Mouse (Mus musculus) regulatory T cell (primary cell): ENCODE results near the gene Dock8.

Experiments
- in situ Hi-C: fragments of 300-600 bp; cut with MboI, MseI; formaldehyde crosslinking; loops from one replicate; pipeline ENCODE4 v1.15.1; 2025; ENCODE audit warnings: high pct_unique_total_duplicates

Dock8 gene

GRCm38 (mm10) chr19:25184076-25184475, 184.7 kb downstream of the Dock8 start:
- in situ Hi-C loops: no loop called here

GRCm38 (mm10) chr19:25186316-25186715, 187.0 kb downstream of the Dock8 start:
- in situ Hi-C loops: no loop called here

DNA sequence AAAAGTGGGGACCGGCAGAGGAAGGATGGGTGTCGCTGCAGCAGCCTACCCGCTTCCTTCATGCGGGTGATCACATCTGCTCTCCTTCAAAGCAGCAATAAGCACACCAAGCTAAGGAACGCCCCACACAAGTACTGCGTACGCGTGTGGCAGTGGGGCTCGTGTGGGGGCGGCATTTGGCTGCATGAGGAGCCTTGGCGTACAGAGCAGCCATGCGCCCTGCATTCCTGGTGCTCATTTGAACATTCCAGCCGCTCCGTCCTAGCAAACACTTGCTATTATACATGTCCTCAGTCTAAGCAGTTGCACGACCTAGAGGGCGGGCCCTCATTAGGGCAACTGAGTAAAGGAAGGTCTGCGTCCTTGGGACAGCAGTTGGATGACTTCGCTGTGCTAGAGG, 188.3 kb downstream of the Dock8 start:
- in situ Hi-C loops: no loop called here

DNA sequence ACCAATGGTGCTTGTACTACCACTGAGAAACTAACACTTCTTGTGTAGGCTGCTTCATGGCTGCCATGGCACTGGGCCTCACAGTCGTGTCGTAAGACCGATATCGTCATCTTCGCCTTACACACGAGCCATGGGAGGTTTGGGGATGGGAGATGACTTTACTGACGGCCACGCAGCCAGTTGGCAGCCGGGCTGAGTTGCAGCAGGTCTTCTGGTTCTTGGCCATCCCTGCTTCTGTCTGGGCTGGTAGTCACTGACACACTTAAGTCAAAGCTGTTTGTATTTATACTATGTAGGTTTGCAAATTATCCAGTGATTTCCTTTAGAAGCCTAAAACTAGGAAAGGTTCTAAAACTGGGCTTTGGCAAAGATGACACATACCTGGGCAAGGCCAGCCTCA, 194.4 kb downstream of the Dock8 start:
- in situ Hi-C loops: no loop called here

GRCm38 (mm10) chr19:25200081-25200860, 200.9 kb downstream of the Dock8 start:
- in situ Hi-C loops: no loop called here

- in situ Hi-C loops: no loop called here
These were observed 203.7 kb downstream of the Dock8 start for GRCm38 (mm10) chr19:25203077-25203476.

GRCm38 (mm10) chr19:25206969-25207368, 207.6 kb downstream of the Dock8 start:
- in situ Hi-C loops: no loop called here

DNA sequence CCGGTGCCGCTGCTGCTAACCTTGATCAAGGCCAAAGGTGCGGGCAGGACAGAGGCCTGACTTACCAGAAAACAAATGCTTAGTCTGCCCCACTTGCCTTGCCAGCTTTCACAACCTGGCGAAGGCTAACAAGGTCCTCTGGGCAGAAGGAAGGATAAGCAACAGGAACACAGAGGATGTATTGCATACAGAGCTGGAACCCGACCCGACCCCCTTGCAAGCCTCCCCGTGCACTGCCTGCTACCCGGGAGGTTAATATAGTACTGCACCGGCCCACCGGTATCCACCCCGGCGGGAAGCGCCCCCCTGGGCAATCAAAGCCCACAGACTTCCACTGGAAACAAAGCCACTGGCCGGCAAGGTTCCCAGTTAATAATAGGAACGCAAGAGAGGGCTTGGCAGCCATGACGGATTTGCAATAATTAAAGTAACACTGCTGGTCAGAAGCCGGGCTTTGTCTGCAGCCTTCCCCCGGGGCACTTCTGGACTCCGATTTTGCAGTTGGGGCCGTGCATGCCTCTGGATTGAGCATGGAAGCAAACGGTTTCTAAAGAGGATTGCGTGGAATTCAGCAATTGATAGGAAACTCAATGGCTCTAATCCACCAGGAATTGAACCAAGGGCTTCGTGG, 208.5 kb downstream of the Dock8 start:
- in situ Hi-C loops: no loop called here

DNA sequence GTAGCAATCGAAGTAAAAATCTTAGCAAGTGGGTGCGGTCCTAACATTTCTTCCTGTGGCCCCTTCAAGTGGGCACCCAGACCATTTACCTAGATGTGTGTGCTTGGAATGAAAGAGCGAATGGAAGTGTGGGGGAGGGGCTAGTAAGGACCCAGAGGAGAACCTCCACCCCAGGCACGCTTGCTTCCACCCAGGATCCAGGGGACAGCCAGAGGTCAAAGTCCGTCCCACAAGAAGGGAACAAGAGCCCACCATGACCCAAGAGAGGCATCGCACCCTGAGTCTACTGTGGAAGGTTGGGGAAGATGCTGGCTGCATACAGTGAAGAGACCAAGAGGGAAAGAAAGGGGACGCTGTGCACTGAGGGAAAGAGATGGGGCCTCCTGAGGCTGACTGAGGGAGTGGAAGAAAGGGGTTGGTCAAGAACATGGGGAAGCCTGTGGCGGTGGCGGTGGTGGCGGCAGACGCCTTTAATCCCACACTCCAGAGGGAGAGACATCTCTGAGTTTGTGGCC, 209.3 kb downstream of the Dock8 start:
- in situ Hi-C loops: no loop called here

DNA sequence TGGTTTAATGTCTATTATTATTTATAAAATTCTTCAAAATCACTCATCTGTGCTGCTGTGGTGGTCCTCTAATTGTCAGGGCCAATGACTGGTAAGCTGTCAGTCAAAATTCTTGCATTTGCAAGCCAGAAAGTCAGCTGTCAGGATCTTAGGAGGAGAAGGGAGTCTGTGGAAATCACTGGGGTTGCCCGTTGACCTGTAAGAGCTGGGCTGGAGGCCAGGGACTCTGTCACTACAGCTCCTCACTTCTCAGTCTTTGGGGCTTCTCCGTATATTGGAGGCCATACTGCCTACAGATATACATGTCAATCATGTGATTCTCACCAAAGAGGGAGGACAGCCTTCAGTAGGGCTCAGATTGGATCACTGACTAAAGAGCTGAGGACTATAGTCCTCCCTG, 221.3 kb downstream of the Dock8 start:
- in situ Hi-C loops: no loop called here

DNA sequence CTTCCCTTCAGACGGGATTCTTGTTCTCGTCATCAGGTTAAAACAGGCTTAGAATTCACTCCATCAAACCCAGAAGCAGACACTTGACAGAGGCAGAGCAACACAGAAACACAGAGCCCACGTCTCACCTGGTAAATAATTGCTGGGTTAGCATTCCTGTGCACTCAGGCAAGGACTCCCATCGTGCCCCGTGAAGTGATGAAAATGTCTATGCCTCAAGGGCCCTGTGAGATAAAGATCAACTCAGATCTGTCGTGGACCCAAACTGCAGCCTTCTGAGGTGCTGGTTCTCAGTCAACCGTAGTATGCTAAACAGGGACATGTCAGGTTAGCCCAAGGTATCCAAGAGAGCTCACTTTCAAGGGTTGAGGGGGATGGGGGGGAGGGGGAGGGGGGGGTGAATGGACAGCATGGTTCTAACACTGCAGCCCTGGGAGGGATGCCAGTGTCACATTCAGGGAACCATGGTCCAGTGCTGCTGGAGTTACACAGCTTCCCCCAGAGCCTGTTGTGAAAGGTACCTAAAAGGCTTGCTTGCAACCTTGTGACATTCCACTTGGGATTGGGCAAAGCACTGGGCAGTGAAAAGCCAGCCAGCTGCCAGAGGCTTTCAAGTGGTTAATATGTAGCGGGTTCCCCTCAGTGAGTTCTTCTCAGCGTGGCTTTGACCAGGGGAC, 222.8 kb downstream of the Dock8 start:
- in situ Hi-C loops: no loop called here

GRCm38 (mm10) chr19:25230058-25230974, 231.0 kb downstream of the Dock8 start:
- in situ Hi-C loops: loop anchor here (25.0 kb wide), 1 partner anchor 1418 kb away; no protein-coding TSS in a partner anchor

- in situ Hi-C loops: loop anchor here (25.0 kb wide), 1 partner anchor 1419 kb away; no protein-coding TSS in a partner anchor
These were observed 231.6 kb downstream of the Dock8 start for GRCm38 (mm10) chr19:25230975-25231334.

DNA sequence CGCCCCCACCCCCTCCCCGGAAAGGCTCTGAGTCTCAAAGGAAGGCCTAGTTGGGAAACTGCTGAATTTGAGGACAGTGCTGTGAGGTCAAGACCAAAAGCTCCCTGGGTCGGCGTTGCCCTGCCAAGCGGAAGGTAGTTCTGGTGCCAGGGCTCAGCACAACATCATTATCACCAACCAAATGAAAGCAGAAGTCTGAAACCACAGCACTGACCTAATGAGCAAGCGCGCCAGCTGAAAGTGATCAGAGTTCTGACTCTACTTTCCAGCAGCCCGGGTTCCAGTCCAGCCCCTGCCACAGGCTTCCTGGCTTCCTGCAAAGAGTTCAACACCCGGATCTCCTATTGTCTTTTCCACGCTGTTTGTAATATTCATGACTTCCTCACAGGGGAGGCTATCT, 232.7 kb downstream of the Dock8 start:
- in situ Hi-C loops: loop anchor here (25.0 kb wide), 1 partner anchor 1420 kb away; no protein-coding TSS in a partner anchor

DNA sequence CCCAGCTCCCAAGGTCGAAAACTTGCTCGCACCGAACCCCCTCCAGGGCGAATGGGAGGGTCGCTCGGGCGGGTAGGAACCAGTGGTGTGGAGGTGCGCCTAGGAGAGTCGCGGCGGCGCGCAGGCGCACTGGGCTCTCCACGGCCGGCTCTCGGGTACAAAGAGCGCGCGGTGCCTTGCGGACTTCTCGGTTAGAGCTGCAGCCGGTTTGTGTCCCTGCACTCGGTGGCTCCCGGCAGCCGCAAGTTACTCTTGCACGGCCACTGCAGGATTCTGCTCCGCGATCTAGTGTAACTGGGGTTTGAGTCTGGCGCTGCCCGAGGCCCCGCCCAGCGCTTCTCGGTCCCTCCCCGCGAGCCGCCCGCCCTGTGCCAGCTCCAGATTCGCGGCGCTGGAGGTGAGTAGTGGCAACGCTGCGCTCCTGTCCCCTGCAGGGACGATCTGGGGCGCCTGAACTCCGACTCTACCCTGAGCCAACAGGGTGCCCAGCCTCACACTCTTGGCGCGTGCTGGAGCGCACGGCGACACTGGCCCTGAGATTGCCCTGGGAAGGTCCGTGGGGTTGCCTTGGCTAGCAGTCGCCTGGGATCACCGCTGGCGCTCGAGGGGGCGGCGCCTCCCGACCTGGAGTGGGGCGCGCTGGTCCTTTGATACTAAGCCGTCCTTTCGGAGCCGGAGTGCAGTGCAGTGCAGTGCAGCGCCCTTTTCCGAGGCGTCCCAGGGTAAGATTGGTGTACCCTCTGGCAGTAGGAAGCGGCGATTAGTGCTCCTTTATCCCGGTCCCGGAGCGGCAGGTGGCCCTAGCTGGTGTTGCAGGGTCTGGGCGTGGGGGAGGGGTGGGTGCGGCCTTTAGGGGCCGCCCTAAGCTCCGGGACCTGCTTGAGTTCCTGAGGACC, 237.5 kb downstream of the Dock8 start, which contains the start of gene Kank1:
Kank1 (plus strand) TSS at position 380 of the 896 bp plus-strand sequence.
- in situ Hi-C loops: loop anchor here (25.0 kb wide), 1 partner anchor 1425 kb away; no protein-coding TSS in a partner anchor

DNA sequence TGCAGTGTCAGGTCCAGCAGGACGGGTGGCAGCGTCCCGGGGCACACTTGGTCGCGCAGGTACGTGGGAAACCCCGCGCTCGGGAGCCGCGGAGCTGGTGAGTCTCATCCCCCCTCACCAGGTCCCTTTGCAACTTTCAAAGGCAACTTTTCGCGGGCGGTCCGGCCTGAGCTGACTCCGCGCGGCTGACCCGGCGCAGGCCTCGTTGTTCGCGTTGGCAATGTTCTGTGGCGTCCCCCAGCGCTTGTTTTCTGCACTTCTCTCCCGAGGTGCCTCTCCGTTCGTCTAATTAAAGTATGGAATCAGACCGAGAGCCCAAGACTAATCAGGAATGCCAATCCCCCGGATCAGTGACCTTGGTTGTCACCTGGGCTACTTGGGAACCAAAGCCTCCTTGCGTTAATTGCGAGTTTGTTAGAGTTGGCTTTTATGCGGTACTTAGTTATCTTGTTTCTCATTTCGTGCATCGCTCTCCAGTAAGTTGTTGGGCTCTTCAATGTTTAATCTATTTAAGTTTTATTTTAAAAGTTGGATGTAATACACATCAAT, 238.2 kb downstream of the Dock8 start:
- in situ Hi-C loops: loop anchor here (25.0 kb wide), 1 partner anchor 1425 kb away; no protein-coding TSS in a partner anchor

GRCm38 (mm10) chr19:25238121-25238520, 238.8 kb downstream of the Dock8 start:
- in situ Hi-C loops: loop anchor here (25.0 kb wide), 1 partner anchor 1426 kb away; no protein-coding TSS in a partner anchor

- in situ Hi-C loops: loop anchor here (25.0 kb wide), 1 partner anchor 1431 kb away; no protein-coding TSS in a partner anchor
These were observed 244.2 kb downstream of the Dock8 start for GRCm38 (mm10) chr19:25243566-25243965.

- in situ Hi-C loops: loop anchor here (25.0 kb wide), 1 partner anchor 1434 kb away; no protein-coding TSS in a partner anchor
These were observed 246.7 kb downstream of the Dock8 start for GRCm38 (mm10) chr19:25246062-25246461.
